Mouse (Mus musculus): ENCODE data around the gene Oprd1.

Gene Oprd1

GRCm38 (mm10) chr4:132080492-132080983 is 63.7 kb downstream of the Oprd1 start:
- in situ Hi-C loops (cut with MboI) = no loop called here

DNA sequence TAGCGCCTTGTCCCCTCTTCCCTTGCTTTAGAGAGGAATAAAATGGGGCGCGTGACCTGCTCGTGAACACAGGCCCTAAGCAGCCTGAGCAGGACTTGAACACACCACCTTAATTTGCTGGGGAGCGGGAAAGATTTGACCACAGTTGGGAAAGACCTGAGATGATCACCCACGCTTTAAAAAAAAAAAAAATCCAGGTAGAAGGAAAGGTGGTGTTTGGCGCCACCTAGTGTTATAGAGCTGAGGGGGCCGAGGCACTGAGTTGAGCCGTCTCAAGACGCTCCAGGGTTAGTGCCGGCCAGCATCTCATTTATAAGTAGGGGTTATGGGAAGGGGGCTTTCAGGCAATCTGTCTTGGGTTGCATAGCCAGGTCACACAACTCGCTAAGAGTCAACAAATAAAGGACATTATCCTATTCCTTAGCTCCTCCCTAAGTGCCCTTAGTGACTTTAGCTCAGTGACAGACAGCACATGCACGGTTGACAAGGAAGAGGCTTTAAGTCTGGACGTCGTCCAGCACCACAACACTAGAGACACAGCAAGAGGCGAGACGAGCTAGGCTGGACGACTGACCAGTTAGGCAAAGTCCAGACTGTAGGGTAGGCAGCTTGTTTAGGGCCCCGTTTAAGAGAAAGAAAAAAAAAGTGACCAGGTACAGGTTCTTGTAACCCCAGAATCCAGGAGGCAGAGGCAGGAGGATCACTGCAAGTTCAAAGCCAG is 64.6 kb downstream of the Oprd1 start:
- in situ Hi-C loops (cut with MboI) = loop anchor here (5.0 kb wide), 2 partner anchors 42 to 97 kb away; no protein-coding TSS in a partner anchor

GRCm38 (mm10) chr4:132078296-132078714 is 66.0 kb downstream of the Oprd1 start:
- in situ Hi-C loops (cut with MboI) = loop anchor here (5.0 kb wide), 2 partner anchors 41 to 96 kb away; no protein-coding TSS in a partner anchor

DNA sequence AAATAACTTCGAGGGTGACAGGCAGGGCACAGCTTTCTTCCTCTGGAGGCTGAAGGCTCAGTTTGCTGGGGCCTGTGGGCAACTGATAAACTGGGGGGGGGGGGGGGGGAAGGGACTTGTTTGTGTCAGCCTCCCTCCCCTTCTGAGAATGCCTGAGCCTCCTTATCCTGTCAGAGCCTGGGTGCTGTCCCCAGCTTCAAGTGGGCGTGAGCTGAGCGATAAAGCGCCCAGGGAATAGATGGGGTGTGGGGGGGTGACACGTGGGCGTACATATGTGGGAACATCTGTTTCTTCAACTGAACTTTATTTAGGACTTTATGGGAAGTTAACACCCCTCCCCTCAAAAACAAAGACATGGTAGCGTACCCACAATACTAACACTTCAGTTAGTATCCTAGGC is 66.8 kb downstream of the Oprd1 start:
- in situ Hi-C loops (cut with MboI) = loop anchor here (5.0 kb wide), 2 partner anchors 40 to 95 kb away; no protein-coding TSS in a partner anchor

DNA sequence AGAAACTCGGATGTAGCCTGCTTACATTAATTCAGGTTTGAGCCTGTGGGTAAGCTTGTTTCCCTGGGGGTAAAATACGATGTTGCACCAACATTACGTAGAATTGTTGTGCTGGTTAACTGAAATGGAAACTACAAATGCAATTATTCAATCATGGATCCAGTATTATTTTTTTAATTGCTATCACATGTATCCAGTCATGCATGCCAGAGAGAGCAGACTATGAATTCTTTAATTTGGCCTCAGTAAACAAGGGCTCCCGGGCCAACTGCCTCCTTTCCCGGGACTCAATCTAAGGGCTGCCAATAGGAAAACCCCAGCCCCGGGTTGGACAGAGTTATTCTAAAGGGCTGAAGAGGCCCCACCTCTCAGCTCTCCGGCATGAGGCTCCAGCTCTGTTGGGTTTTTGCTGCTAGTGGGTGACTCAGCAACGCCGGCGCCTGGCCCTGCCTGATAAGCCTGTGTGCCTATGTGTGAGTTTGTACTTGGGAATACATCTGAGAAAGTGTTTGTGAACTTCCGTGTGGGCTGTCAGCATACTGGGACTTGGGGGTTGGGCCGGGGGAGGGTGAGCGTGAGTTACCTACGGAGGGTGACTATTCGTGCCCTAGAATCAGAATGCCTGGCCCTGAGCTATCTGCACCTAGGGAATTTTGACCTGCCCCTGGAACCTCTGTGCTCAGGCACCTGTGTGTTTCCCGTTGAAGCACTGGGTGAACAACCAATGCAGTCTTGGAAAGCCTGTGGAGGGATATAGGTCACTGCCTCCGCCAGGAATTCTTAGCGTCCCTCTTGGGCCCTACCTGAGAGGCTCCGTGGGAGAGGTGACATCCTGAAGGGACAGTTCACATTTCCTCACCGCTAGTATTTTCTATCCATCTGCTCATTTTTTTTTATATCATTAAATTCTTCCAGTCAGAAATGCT is 67.5 kb downstream of the Oprd1 start:
- in situ Hi-C loops (cut with MboI) = loop anchor here (5.0 kb wide), 2 partner anchors 39 to 94 kb away; no protein-coding TSS in a partner anchor

- in situ Hi-C loops (cut with MboI) = loop anchor here (5.0 kb wide), 2 partner anchors 38 to 93 kb away; no protein-coding TSS in a partner anchor
Observed at GRCm38 (mm10) chr4:132075796-132076195, 68.5 kb downstream of the Oprd1 start.

GRCm38 (mm10) chr4:132074933-132075769 is 69.1 kb downstream of the Oprd1 start, which contains the start of gene Epb41:
TSS of gene Epb41 (minus strand) at chr4:132075321.
- in situ Hi-C loops (cut with MboI) = loop anchor here (5.0 kb wide), 2 partner anchors 38 to 93 kb away; no protein-coding TSS in a partner anchor

DNA sequence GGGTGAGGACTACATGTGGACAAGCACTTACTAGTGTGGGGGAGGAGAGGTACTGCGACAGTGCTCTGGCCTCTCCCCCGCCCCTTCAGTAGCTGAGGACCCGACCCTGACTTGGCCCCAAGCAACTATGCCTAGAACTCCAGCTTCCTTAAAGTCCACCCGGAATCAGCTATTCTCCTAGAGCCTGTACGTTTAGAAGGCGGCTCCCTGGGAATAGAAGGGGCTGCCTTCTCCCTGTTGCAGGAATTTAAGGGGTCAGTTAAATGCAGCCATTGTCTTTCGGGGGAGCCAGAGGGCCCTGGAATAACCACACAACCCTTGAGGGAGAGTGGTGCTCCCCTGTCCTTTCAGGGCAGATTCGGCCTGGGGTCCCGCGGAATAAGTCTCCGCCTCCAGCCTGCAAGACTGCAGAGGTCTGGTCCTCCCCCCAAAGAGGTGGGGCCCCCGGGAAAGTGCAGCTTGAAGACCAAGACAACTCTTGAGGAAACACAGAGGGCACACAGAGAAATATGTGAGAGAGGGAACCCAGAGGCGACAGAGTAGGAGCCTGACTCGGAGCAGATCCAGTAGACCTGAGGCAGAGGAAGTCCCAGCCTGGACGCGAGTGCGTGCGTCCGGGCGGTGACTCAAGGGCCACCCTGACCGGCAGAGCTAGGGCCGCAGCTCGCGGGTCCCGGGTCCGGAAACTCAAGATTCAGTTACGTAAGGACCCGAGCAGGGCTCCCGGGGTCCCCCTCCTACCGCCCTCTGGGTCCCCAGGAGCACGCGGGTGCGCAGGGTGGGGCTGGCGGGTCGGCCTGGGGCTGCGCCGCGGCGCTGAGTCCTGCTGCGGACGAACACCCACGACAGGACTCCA is 70.0 kb downstream of the Oprd1 start, which contains the start of gene Gm10300:
Gene Gm10300, plus strand, starts transcription at position 621 of the 856 bp plus-strand sequence.
- in situ Hi-C loops (cut with MboI) = no loop called here

GRCm38 (mm10) chr4:132072946-132073345 is 71.3 kb downstream of the Oprd1 start:
- in situ Hi-C loops (cut with MboI) = no loop called here

- in situ Hi-C loops (cut with MboI) = no loop called here
Observed at GRCm38 (mm10) chr4:132072156-132072555, 72.1 kb downstream of the Oprd1 start.

- in situ Hi-C loops (cut with MboI) = no loop called here
Observed at GRCm38 (mm10) chr4:132071674-132072073, 72.6 kb downstream of the Oprd1 start.

GRCm38 (mm10) chr4:132067938-132068235 is 76.4 kb downstream of the Oprd1 start:
- in situ Hi-C loops (cut with MboI) = no loop called here

GRCm38 (mm10) chr4:132067112-132067937 is 77.0 kb downstream of the Oprd1 start:
- in situ Hi-C loops (cut with MboI) = no loop called here

- in situ Hi-C loops (cut with MboI) = no loop called here
Observed at GRCm38 (mm10) chr4:132066101-132066773, 78.0 kb downstream of the Oprd1 start.

GRCm38 (mm10) chr4:132065578-132065977 is 78.7 kb downstream of the Oprd1 start:
- in situ Hi-C loops (cut with MboI) = no loop called here

- in situ Hi-C loops (cut with MboI) = no loop called here
Observed at GRCm38 (mm10) chr4:132064550-132064949, 79.7 kb downstream of the Oprd1 start.

- in situ Hi-C loops (cut with MboI) = no loop called here
Observed at GRCm38 (mm10) chr4:132062934-132063884, 81.1 kb downstream of the Oprd1 start.

GRCm38 (mm10) chr4:132062289-132062688 is 82.0 kb downstream of the Oprd1 start:
- in situ Hi-C loops (cut with MboI) = no loop called here

Data from mature B cell (primary cell).